Mouse (Mus musculus): Measurements from ENCODE around the gene Chst8. TPM values are rescaled to one million over a fixed set of nuclear protein-coding genes. Genes with fewer than 3 reads are reported as not detected.

Chst8 gene
- polyA plus RNA-seq, 1 experiment from 2014 or later = 2.8 TPM

GRCm38 (mm10) chr7:34696086-34696485 lies 116.4 kb downstream of the Chst8 start:
- no peaks in the 10 kb centered on the region for H3K36me3 ChIP-seq (ENCODE audit: control insufficient read depth, insufficient read depth, low read length)
- H3K4me2 ChIP-seq (ENCODE audit: low read depth, low read length) = no peak overlapping the region
- H3K4me1 ChIP-seq (ENCODE audit: control insufficient read depth, insufficient read depth, low read length) = no peaks in the 10 kb centered on the region
- no peak overlapping the region for H3K4me3 ChIP-seq (replicated peaks; ENCODE audit: low read length)
- ATAC-seq (ENCODE audit: insufficient read depth, low FRiP score) = no peak
- H3K27me3 ChIP-seq (ENCODE audit: control insufficient read depth, insufficient read depth, low read length) = 0 out of 2 replicates have a peak, but pooled peaks cover 1% of the 10 kb centered on the region
- 68% methylated on average over 9 of the region's 9 CpGs for WGBS
- no peak overlapping the region for H3K27ac ChIP-seq (ENCODE audit: low read length)
- no peak overlapping the region for H3K9ac ChIP-seq (ENCODE audit: low read length)
- H3K9me3 ChIP-seq (replicated peaks; ENCODE audit: control insufficient read depth, low read length) = no peaks in the 10 kb centered on the region

GRCm38 (mm10) chr7:34694898-34695297 lies 117.6 kb downstream of the Chst8 start:
- Histone ChIP-seq H3K9me3 (replicated peaks; ENCODE audit: control insufficient read depth, low read length) (no peaks in the 10 kb centered on the region), H3K4me2 (ENCODE audit: low read depth, low read length) (no peak overlapping the region), H3K4me1 (ENCODE audit: control insufficient read depth, insufficient read depth, low read length) (no peaks in the 10 kb centered on the region), H3K27me3 (ENCODE audit: control insufficient read depth, insufficient read depth, low read length) (0 out of 2 replicates have a peak, but pooled peaks cover 3% of the 10 kb centered on the region), H3K36me3 (ENCODE audit: control insufficient read depth, insufficient read depth, low read length) (no peaks in the 10 kb centered on the region), H3K27ac (ENCODE audit: low read length) (no peak overlapping the region), H3K4me3 (replicated peaks; ENCODE audit: low read length) (no peak overlapping the region), H3K9ac (ENCODE audit: low read length) (no peak overlapping the region)
- ATAC-seq (ENCODE audit: insufficient read depth, low FRiP score) = no peak
- 62% methylated on average over 9 of the region's 9 CpGs for whole genome bisulfite sequencing

- no peak for ATAC-seq (ENCODE audit: insufficient read depth, low FRiP score)
- H3K4me3 ChIP-seq (replicated peaks; ENCODE audit: low read length) = no peak overlapping the region
- no peak overlapping the region for H3K9ac ChIP-seq (ENCODE audit: low read length)
- no peak overlapping the region for H3K4me2 ChIP-seq (ENCODE audit: low read depth, low read length)
- 94% methylated on average over 13 of the region's 13 CpGs for WGBS
- 0 out of 2 replicates have a peak, but pooled peaks cover 3% of the 10 kb centered on the region for H3K27me3 ChIP-seq (ENCODE audit: control insufficient read depth, insufficient read depth, low read length)
- no peaks in the 10 kb centered on the region for H3K36me3 ChIP-seq (ENCODE audit: control insufficient read depth, insufficient read depth, low read length)
- peaks cover 8% of the 10 kb centered on the region; the same call in 1 of the 2 replicates for H3K4me1 ChIP-seq (ENCODE audit: control insufficient read depth, insufficient read depth, low read length)
- H3K9me3 ChIP-seq (replicated peaks; ENCODE audit: control insufficient read depth, low read length) = no peaks in the 10 kb centered on the region
- H3K27ac ChIP-seq (ENCODE audit: low read length) = no peak overlapping the region
Observed at GRCm38 (mm10) chr7:34693916-34694315, 118.6 kb downstream of the Chst8 start.

GRCm38 (mm10) chr7:34693072-34693471 lies 119.4 kb downstream of the Chst8 start:
- Histone ChIP-seq H3K4me3 (replicated peaks; ENCODE audit: low read length) (no peak overlapping the region), H3K27me3 (ENCODE audit: control insufficient read depth, insufficient read depth, low read length) (peaks cover 3% of the 10 kb centered on the region; the same call in 1 of the 2 replicates), H3K4me1 (ENCODE audit: control insufficient read depth, insufficient read depth, low read length) (peaks cover 11% of the 10 kb centered on the region; the same call in 1 of the 2 replicates), H3K4me2 (ENCODE audit: low read depth, low read length) (no peak overlapping the region), H3K27ac (ENCODE audit: low read length) (no peak overlapping the region), H3K9me3 (replicated peaks; ENCODE audit: control insufficient read depth, low read length) (no peaks in the 10 kb centered on the region), H3K36me3 (ENCODE audit: control insufficient read depth, insufficient read depth, low read length) (no peaks in the 10 kb centered on the region), H3K9ac (ENCODE audit: low read length) (no peak overlapping the region)
- ATAC-seq (ENCODE audit: insufficient read depth, low FRiP score) = no peak
- 78% methylated on average over 4 of the region's 4 CpGs for WGBS

- no peak overlapping the region for H3K4me2 ChIP-seq (ENCODE audit: low read depth, low read length)
- peaks cover 3% of the 10 kb centered on the region; the same call in 1 of the 2 replicates for H3K27me3 ChIP-seq (ENCODE audit: control insufficient read depth, insufficient read depth, low read length)
- peaks cover 16% of the 10 kb centered on the region; the same call in 1 of the 2 replicates for H3K4me1 ChIP-seq (ENCODE audit: control insufficient read depth, insufficient read depth, low read length)
- ATAC-seq (ENCODE audit: insufficient read depth, low FRiP score) = no peak
- no peak overlapping the region for H3K9ac ChIP-seq (ENCODE audit: low read length)
- no peak overlapping the region for H3K27ac ChIP-seq (ENCODE audit: low read length)
- no peaks in the 10 kb centered on the region for H3K9me3 ChIP-seq (replicated peaks; ENCODE audit: control insufficient read depth, low read length)
- 66% methylated on average over 13 of the region's 13 CpGs for WGBS
- no peaks in the 10 kb centered on the region for H3K36me3 ChIP-seq (ENCODE audit: control insufficient read depth, insufficient read depth, low read length)
- no peak overlapping the region for H3K4me3 ChIP-seq (replicated peaks; ENCODE audit: low read length)
Observed at GRCm38 (mm10) chr7:34690111-34690510, 122.4 kb downstream of the Chst8 start.

GRCm38 (mm10) chr7:34689028-34689427 lies 123.5 kb downstream of the Chst8 start:
- H3K9me3 ChIP-seq (replicated peaks; ENCODE audit: control insufficient read depth, low read length) = no peaks in the 10 kb centered on the region
- ATAC-seq (ENCODE audit: insufficient read depth, low FRiP score) = peak; percentile 72; the same call in 1 of the 2 replicates
- H3K9ac ChIP-seq (ENCODE audit: low read length) = no peak overlapping the region
- H3K27ac ChIP-seq (ENCODE audit: low read length) = no peak overlapping the region
- 7% methylated on average over 6 of the region's 6 CpGs for WGBS
- peaks cover 3% of the 10 kb centered on the region; the same call in 1 of the 2 replicates for H3K27me3 ChIP-seq (ENCODE audit: control insufficient read depth, insufficient read depth, low read length)
- no peaks in the 10 kb centered on the region for H3K36me3 ChIP-seq (ENCODE audit: control insufficient read depth, insufficient read depth, low read length)
- H3K4me1 ChIP-seq (ENCODE audit: control insufficient read depth, insufficient read depth, low read length) = peaks cover 16% of the 10 kb centered on the region; the same call in 1 of the 2 replicates
- no peak overlapping the region for H3K4me3 ChIP-seq (replicated peaks; ENCODE audit: low read length)
- no peak overlapping the region for H3K4me2 ChIP-seq (ENCODE audit: low read depth, low read length)

- H3K9me3 ChIP-seq (replicated peaks; ENCODE audit: control insufficient read depth, low read length) = no peaks in the 10 kb centered on the region
- H3K4me3 ChIP-seq (replicated peaks; ENCODE audit: low read length) = no peak overlapping the region
- WGBS = 51% methylated on average over 7 of the region's 7 CpGs
- H3K9ac ChIP-seq (ENCODE audit: low read length) = no peak overlapping the region
- no peak overlapping the region for H3K4me2 ChIP-seq (ENCODE audit: low read depth, low read length)
- no peaks in the 10 kb centered on the region; the same call in 1 of the 2 replicates for H3K27me3 ChIP-seq (ENCODE audit: control insufficient read depth, insufficient read depth, low read length)
- ATAC-seq (ENCODE audit: insufficient read depth, low FRiP score) = no peak
- H3K27ac ChIP-seq (ENCODE audit: low read length) = no peak overlapping the region
- H3K36me3 ChIP-seq (ENCODE audit: control insufficient read depth, insufficient read depth, low read length) = no peaks in the 10 kb centered on the region
- peaks cover 16% of the 10 kb centered on the region; the same call in 1 of the 2 replicates for H3K4me1 ChIP-seq (ENCODE audit: control insufficient read depth, insufficient read depth, low read length)
Observed at GRCm38 (mm10) chr7:34685801-34686200, 126.7 kb downstream of the Chst8 start.

- WGBS = 37% methylated on average over 4 of the region's 4 CpGs
- H3K9ac ChIP-seq (ENCODE audit: low read length) = no peak overlapping the region
- H3K36me3 ChIP-seq (ENCODE audit: control insufficient read depth, insufficient read depth, low read length) = no peaks in the 10 kb centered on the region
- H3K9me3 ChIP-seq (replicated peaks; ENCODE audit: control insufficient read depth, low read length) = no peaks in the 10 kb centered on the region
- H3K4me3 ChIP-seq (replicated peaks; ENCODE audit: low read length) = no peak overlapping the region
- no peak overlapping the region for H3K27ac ChIP-seq (ENCODE audit: low read length)
- no peak overlapping the region for H3K4me2 ChIP-seq (ENCODE audit: low read depth, low read length)
- no peak for ATAC-seq (ENCODE audit: insufficient read depth, low FRiP score)
- H3K4me1 ChIP-seq (ENCODE audit: control insufficient read depth, insufficient read depth, low read length) = peaks cover 16% of the 10 kb centered on the region; the same call in 1 of the 2 replicates
- no peaks in the 10 kb centered on the region; the same call in 1 of the 2 replicates for H3K27me3 ChIP-seq (ENCODE audit: control insufficient read depth, insufficient read depth, low read length)
Observed at GRCm38 (mm10) chr7:34685176-34685575, 127.3 kb downstream of the Chst8 start.

- WGBS = 59% methylated on average over 15 of the region's 15 CpGs
Observed at GRCm38 (mm10) chr7:34680771-34681421, 131.6 kb downstream of the Chst8 start.

More at GRCm38 (mm10) chr7:34680771-34681421, 131.6 kb downstream of the Chst8 start:
- no peaks in the 10 kb centered on the region for H3K9me3 ChIP-seq (replicated peaks; ENCODE audit: control insufficient read depth, low read length)
- H3K4me2 ChIP-seq (ENCODE audit: low read depth, low read length) = no peak overlapping the region
- H3K27ac ChIP-seq (ENCODE audit: low read length) = no peak overlapping the region
- H3K27me3 ChIP-seq (ENCODE audit: control insufficient read depth, insufficient read depth, low read length) = peaks cover 2% of the 10 kb centered on the region
- peaks cover 10% of the 10 kb centered on the region; the same call in 1 of the 2 replicates for H3K4me1 ChIP-seq (ENCODE audit: control insufficient read depth, insufficient read depth, low read length)
- no peak for ATAC-seq (ENCODE audit: insufficient read depth, low FRiP score)
- no peaks in the 10 kb centered on the region for H3K36me3 ChIP-seq (ENCODE audit: control insufficient read depth, insufficient read depth, low read length)
- no peak overlapping the region for H3K9ac ChIP-seq (ENCODE audit: low read length)
- no peak overlapping the region for H3K4me3 ChIP-seq (replicated peaks; ENCODE audit: low read length)
